Mouse (Mus musculus) urinary bladder, postnatal 36 days (tissue): ENCODE data around the gene Rpl22l1.
"Not testable (repeated sequence)": the region's sequence is repeated elsewhere in the genome, so short reads cannot be mapped to it uniquely, and the experiment has no call there.

ENCODE experiments used
- DNase-seq, 2 experiments: peaks; one replicate each; pipeline ENCODE4 v3.0.0; 2022; ENCODE audit warnings: low spot score in 2 of 2, mixed read lengths in 1 of 2

Rpl22l1 gene

DNA sequence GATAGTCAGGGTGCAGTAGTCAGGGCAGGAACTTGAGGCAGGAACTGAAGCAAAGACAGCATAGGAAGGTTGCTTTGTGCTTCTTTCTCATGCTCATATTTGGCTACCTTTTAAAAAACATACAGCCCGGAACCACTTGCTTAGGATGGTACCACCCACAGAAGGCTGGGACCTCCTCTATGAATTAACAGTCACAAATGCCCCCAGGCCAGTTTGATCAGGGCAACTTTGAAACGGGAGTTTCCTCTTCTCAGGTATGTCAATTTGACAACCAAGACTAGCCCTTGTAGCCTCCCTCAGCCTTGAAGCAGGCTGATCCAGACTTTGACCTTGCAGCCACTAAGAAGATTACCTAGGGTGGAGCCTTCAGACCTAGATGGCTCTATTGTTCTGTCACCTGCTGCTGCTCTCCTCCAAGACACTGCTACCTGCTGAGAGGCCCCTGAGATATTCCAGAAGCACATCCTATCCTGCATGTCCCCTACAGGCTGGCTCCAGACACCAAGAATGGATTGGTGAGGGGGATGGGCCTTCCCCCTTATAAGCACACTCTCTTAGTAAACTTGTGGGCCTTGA is 31.6 kb downstream of the Rpl22l1 start:
- no peak for DNase-seq

DNA sequence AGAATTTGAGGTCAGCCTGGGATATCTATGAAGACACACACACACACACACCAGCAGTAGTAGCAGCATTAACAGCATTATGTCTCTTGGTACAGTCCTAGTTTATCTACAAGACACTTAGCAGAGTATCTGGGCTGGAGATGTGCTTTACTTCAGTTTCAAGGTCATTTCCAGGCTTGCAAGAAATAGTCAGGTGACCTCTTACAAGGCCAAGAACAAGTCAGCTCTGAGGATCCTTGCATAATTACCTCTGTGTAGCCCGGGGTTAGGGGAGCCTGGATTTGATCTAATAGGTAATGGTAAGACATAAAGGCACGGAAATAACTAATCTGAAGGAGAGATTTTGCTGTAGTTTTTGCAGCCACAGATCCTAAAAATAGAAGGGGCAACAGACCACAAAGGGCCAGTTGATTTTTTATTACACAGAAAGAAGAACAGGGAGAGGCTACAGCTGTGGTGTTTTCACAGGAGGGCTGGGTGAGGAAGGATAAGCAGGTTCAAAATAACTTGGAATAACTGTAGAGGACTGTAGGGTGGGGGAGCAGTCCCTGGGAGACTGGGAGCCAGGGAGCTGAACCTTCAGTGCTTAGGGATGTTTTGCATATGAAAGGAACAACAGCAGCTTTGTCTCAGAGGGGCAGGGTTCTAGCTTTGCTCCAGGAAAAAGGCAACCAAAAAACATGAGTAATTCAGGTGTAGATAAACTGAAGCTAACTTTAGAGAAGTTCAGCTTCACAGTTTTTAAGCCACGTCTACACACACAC is 36.8 kb downstream of the Rpl22l1 start:
- no peak for DNase-seq

DNA sequence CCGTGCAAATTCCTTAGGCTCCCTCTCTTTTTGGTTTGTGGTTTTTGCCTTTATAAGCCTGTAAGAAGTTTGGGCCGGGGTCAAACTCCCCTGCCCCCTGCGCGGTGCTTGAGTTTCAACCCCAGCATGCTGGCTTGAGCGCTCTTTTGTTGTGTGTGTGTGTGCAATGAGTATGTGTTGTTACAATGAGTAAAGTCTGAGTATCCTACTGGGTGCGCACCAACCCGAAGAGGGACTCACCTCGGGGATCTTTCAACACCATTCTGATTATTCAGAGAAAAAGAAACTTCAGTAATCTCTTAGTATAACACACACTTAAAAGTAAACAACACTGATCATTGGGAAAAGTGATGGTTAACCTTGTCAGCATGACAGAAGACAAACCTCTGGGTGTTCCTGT is 38.0 kb downstream of the Rpl22l1 start:
- no peak for DNase-seq

DNA sequence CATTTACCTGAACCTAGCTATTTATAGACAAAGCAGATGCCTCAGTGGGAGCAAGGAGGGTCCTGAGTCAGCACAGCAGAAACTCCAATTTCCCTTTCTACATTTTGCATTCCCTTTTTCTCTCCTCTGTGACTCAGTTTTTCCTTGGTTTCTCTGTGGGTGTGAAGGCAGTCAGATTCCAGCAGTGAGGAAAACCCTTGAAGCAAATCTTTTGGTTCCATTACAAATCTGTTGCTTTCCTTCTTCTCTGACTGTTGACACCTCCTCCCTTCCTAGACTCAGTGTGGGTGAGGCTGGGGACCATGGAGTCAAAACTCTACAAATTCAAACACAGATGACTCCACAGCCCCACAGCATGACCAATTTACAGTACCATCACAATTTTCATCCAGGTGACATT is 41.9 kb downstream of the Rpl22l1 start:
- no peak for DNase-seq

DNA sequence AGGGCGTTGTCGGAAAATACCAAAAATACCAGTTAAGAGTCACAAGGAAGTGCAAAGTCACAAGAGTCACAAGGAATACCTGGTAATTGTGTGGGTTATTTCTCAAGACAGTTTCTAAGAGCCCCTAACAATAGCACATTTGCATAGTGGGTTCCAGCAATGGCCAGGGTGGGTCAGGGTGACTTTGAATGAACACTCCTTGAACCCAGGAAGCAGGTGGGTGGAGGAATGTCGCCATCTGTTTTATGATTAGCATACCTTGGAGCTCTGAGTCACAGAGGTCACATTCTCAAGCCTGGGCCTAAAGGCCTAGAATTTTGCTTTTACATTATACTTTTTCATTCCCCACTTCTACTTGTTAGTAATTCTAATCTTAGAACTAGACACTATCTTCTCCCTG is 46.9 kb downstream of the Rpl22l1 start:
- not testable (repeated sequence) for DNase-seq
